Mouse (Mus musculus): ENCODE results near the gene Tvp23a. TPM values are rescaled to one million over a fixed set of nuclear protein-coding genes. Genes with fewer than 3 reads are reported as not detected.

Tvp23a gene
- total RNA-seq, 2 experiments from 2014 or later: 27.2 to 27.3 TPM

GRCm38 (mm10) chr16:10448931-10449330, 1.8 kb upstream of the Tvp23a start:
- no peak for DNase-seq (ENCODE audit: extremely low spot score in 1 of 2, low spot score in 2 of 2)
- Histone ChIP-seq H3K4me3 (no peak overlapping the region), H3K27ac (no peak overlapping the region)
- intact Hi-C loops (cut with DNase I): no loop called here
- no peak for TF ChIP-seq CTCF (IDR thresholded peaks at IDR 0.05)

- peak overlapping the region; percentile 75 for H3K27ac ChIP-seq
- H3K4me3 ChIP-seq: peak overlapping the region; percentile 68
- DNase-seq (ENCODE audit: extremely low spot score in 1 of 2, low spot score in 2 of 2): no peak
- intact Hi-C loops (cut with DNase I): no loop called here
- no peak for TF ChIP-seq CTCF (IDR thresholded peaks at IDR 0.05)
These were observed 619 bp upstream of the Tvp23a start for GRCm38 (mm10) chr16:10447781-10448180.

GRCm38 (mm10) chr16:10446573-10447263, 444 bp downstream of the Tvp23a start:
- peak in 1 of 2 experiments; percentile 24 for DNase-seq (ENCODE audit: extremely low spot score in 1 of 2, low spot score in 2 of 2)
- intact Hi-C loops (cut with DNase I): no loop called here
- peak overlapping the region; percentile 75 for H3K27ac ChIP-seq

DNA sequence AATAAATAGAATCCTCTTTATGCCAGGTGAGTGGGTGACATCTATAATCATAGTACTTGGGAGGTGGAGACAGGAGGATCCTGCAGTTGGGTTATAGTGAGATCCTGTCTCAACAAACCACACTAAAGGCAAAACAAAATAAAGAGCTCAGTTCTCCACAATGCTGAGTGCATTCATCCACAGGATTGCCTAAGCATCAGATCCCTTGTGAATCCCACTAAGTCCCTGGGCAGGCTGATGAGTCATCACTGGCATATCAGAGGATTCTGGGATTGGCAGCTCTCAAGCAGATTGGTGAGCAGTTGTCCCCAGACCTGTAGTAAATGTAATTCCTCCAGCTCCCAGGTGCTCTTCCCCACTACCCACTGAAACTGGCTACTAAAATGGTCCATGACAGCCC, 3.4 kb downstream of the Tvp23a start:
- intact Hi-C loops (cut with DNase I): no loop called here
- no peak for TF ChIP-seq CTCF (IDR thresholded peaks at IDR 0.05)
- Histone ChIP-seq H3K4me3 (no peak overlapping the region), H3K27ac (no peak overlapping the region)
- DNase-seq (ENCODE audit: extremely low spot score in 1 of 2, low spot score in 2 of 2): no peak

More at GRCm38 (mm10) chr16:10446573-10447263, 444 bp downstream of the Tvp23a start:
- peak overlapping the region; percentile 68 for H3K4me3 ChIP-seq
- TF ChIP-seq CTCF (IDR thresholded peaks at IDR 0.05): no peak; the same call in 1 of the 2 replicates

DNA sequence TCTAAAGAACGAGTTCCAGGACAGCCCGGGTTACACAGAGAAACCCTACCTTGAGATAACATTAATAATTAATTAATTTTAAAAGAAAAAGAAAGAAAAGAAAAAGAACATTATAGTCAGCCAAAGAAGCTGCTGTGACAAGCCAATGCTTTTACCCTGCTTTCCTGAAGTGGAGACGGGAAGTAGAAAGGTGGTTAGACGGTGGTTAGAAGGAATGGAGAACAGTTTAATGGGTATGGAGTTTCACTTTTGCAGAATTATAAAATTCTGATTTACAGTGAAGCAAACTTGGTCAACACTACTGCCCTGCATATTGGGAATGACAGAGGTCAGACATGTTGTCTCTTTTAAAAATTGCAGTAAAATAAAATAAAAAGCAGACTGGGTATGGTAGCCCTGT, 5.4 kb downstream of the Tvp23a start:
- DNase-seq (ENCODE audit: extremely low spot score in 1 of 2, low spot score in 2 of 2): no peak
- no peak overlapping the region for H3K4me3 ChIP-seq
- intact Hi-C loops (cut with DNase I): no loop called here
- H3K27ac ChIP-seq: no peak overlapping the region
- TF ChIP-seq CTCF (IDR thresholded peaks at IDR 0.05): no peak

DNA sequence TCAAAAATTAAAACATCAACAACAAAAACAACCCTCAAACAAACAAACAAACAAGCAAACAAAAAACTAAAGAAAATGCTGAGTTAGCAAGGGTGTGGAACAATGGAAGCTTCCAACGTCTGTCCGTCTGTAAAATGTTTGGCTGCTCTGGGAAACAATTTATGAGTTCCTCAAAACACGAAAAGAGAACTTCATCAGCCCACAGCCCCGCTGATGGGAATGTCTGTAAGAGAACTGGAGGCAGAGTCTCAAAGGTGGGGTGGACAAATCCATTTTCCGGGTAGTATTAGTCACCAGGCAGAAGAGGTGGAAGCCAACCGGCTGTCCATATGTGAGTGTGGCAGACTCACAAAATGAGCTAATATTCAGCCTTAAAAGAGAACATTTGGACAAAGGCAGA, 5.8 kb downstream of the Tvp23a start:
- Histone ChIP-seq H3K4me3 (no peak overlapping the region), H3K27ac (no peak overlapping the region)
- intact Hi-C loops (cut with DNase I): no loop called here
- no peak for TF ChIP-seq CTCF (IDR thresholded peaks at IDR 0.05)
- DNase-seq (ENCODE audit: extremely low spot score in 1 of 2, low spot score in 2 of 2): no peak

DNA sequence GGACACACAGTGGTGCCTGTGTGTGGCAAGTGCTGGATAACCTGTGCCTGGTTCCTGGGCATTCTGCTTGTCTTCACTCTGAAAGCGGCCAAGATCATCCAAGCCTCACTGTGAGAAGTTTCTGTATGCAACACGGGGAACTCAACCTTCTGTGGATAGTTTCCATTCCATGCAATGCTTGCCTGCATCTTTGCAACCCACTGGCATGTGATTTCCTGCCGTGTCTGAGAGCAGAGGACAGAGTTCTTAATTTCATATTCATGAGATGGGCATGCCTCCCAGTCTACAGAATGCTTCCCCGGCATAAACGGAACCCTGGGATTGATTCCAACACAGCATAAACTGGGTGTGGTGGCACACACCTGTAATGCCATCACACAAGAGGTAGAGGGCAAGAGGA, 9.1 kb downstream of the Tvp23a start:
- Histone ChIP-seq H3K27ac (no peak overlapping the region), H3K4me3 (no peak overlapping the region)
- DNase-seq (ENCODE audit: extremely low spot score in 1 of 2, low spot score in 2 of 2): no peak
- no peak for TF ChIP-seq CTCF (IDR thresholded peaks at IDR 0.05)
- intact Hi-C loops (cut with DNase I): no loop called here

DNA sequence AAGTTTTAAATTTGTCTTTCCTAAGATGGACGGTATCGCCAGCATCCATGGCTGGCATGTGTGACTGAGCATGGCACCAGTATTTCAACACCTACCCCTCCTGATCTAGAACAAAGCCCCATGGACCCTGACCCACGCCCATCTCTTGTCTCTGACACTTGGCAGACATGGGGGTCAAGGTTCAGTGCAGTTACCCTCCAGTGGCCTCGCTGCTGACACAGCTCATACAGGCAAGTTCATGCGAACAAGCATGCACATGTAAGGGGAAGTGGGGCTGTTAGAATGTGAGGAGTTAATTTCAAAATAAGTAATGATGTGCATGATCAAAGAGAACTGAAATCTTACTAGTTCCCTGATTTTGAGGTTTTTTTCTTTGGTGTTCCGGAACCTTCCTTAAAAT, 11.0 kb downstream of the Tvp23a start:
- TF ChIP-seq CTCF (IDR thresholded peaks at IDR 0.05): no peak
- intact Hi-C loops (cut with DNase I): no loop called here
- H3K27ac ChIP-seq: no peak overlapping the region
- no peak for DNase-seq (ENCODE audit: extremely low spot score in 1 of 2, low spot score in 2 of 2)
- H3K4me3 ChIP-seq: no peak overlapping the region

DNA sequence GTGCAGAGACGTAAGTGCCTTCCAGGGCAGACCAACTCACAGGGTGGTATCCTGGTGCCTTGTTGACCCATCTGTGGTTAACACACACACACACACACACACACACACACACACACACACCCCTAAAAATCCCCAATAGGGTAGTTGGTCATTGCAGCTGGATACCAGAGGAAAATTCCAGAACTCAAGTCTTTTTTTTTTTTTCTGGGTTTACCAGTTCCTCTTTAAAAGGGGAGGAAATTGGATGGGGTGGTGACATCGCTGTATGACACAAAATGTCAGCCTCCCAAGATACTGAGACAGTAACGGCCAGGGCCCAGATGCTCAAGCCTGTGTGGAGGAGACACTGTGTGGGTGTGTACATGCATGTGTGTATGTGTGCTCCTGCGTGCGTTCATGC, 13.8 kb downstream of the Tvp23a start:
- intact Hi-C loops (cut with DNase I): no loop called here
- Histone ChIP-seq H3K27ac (no peak overlapping the region), H3K4me3 (no peak overlapping the region)
- TF ChIP-seq CTCF (IDR thresholded peaks at IDR 0.05): no peak
- DNase-seq (ENCODE audit: extremely low spot score in 1 of 2, low spot score in 2 of 2): no peak

- Histone ChIP-seq H3K27ac (no peak overlapping the region), H3K4me3 (no peak overlapping the region)
- intact Hi-C loops (cut with DNase I): no loop called here
- no peak for DNase-seq (ENCODE audit: extremely low spot score in 1 of 2, low spot score in 2 of 2)
- TF ChIP-seq CTCF (IDR thresholded peaks at IDR 0.05): no peak
These were observed 14.8 kb downstream of the Tvp23a start for GRCm38 (mm10) chr16:10432387-10432786.

- intact Hi-C loops (cut with DNase I): no loop called here
- DNase-seq (ENCODE audit: extremely low spot score in 1 of 2, low spot score in 2 of 2): no peak
- no peak overlapping the region for H3K27ac ChIP-seq
- H3K4me3 ChIP-seq: no peak overlapping the region
- TF ChIP-seq CTCF (IDR thresholded peaks at IDR 0.05): no peak
These were observed 15.3 kb downstream of the Tvp23a start for GRCm38 (mm10) chr16:10431911-10432310.

GRCm38 (mm10) chr16:10420447-10421054, 26.6 kb downstream of the Tvp23a start:
- DNase-seq (ENCODE audit: extremely low spot score in 1 of 2, low spot score in 2 of 2): no peak
- Histone ChIP-seq H3K4me3 (no peak overlapping the region), H3K27ac (no peak overlapping the region)
- intact Hi-C loops (cut with DNase I): no loop called here
- TF ChIP-seq CTCF (IDR thresholded peaks at IDR 0.05): no peak

- no peak for TF ChIP-seq CTCF (IDR thresholded peaks at IDR 0.05)
- DNase-seq (ENCODE audit: extremely low spot score in 1 of 2, low spot score in 2 of 2): no peak
- no peak overlapping the region for H3K27ac ChIP-seq
- H3K4me3 ChIP-seq: no peak overlapping the region
- intact Hi-C loops (cut with DNase I): no loop called here
These were observed 29.4 kb downstream of the Tvp23a start for GRCm38 (mm10) chr16:10417723-10418259.

Measured in left cerebral cortex, adult 2 months (tissue).